In the genomic region with DNA sequence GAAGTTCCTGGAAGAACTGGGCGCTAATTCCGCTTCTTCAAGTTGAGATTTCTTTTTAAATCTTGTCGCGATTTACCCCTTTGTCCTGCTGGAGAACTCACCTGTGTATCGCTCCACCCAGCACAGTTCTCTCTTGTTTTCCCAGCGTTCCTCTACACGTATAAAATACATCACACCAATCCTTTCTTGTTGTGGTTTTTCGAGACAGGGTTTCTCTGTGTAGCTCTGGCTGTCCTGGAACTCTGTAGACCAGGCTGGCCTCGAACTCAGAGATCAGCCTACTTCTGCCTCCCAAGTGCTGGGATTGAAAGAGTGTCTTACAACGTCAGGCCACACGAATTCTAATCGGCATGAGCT, we compare ENCODE assay signal across 8 mouse cellular contexts. TPM values are rescaled to one million over a fixed set of nuclear protein-coding genes. Genes with fewer than 3 reads are reported as not detected.
A peak's percentile ranks its signal among the peaks of the same experiment; 100 is the strongest.
DNase-seq lines count a peak whose midpoint lies in the region; ATAC-seq and TF ChIP-seq lines count a peak whose summit lies in the region.

No protein-coding gene starts in this region.

- peak overlapping the region; percentile 69 for H3K9ac ChIP-seq in limb, embryonic 11.5 days (ENCODE audit: low read length)

- peak overlapping the region; percentile 100 for H3K4me3 ChIP-seq in megakaryocyte, embryonic 14.5 days (replicated peaks)
- H3K4me3 ChIP-seq in forebrain, embryonic 10.5 days, result peak overlapping the region; percentile 74
- peak overlapping the region; percentile 86 for H3K4me3 ChIP-seq in limb, embryonic 11.5 days (ENCODE audit: low read depth, low read length)
- peak overlapping the region; percentile 78 for H3K4me3 ChIP-seq in olfactory bulb, adult 2 months (ENCODE audit: insufficient read depth, low read depth, low read length)

- H3K27ac ChIP-seq in forebrain, embryonic 10.5 days, result peak overlapping the region; percentile 89
- 0 out of 2 replicates have a peak overlapping the region, but pooled peaks have one; percentile 39 for H3K27ac ChIP-seq in limb, embryonic 11.5 days (replicated peaks; ENCODE audit: low read depth, low read length)
- peak overlapping the region; percentile 64 for H3K27ac ChIP-seq in olfactory bulb, adult 2 months (ENCODE audit: insufficient read depth, low read depth, low read length)

- no peak for ATAC-seq in megakaryocyte, adult 5-6 weeks (ENCODE audit: poor library complexity, severe bottlenecking)
- ATAC-seq in limb, embryonic 11.5 days (ENCODE audit: insufficient number of reproducible peaks, low FRiP score, low TSS enrichment, low read depth), result no peak

- H3K27me3 ChIP-seq in megakaryocyte, embryonic 14.5 days (replicated peaks), result no peaks in the 10 kb centered on the region
- no peaks in the 10 kb centered on the region for H3K27me3 ChIP-seq in forebrain, embryonic 10.5 days (ENCODE audit: poor library complexity, severe bottlenecking)
- no peaks in the 10 kb centered on the region for H3K27me3 ChIP-seq in limb, embryonic 11.5 days (ENCODE audit: control insufficient read depth, insufficient read depth, low read length)

- H3K4me1 ChIP-seq in megakaryocyte, embryonic 14.5 days, result peaks cover 20% of the 10 kb centered on the region
- peaks cover 17% of the 10 kb centered on the region for H3K4me1 ChIP-seq in forebrain, embryonic 10.5 days
- H3K4me1 ChIP-seq in limb, embryonic 11.5 days (ENCODE audit: control insufficient read depth, insufficient read depth, low read length), result no peaks in the 10 kb centered on the region
- 0 out of 2 replicates have a peak, but pooled peaks cover 3% of the 10 kb centered on the region for H3K4me1 ChIP-seq in olfactory bulb, adult 2 months (ENCODE audit: control insufficient read depth, insufficient read depth, low read length)

- H3K9me3 ChIP-seq in megakaryocyte, embryonic 14.5 days, result no peaks in the 10 kb centered on the region
- H3K9me3 ChIP-seq in forebrain, embryonic 10.5 days, result no peaks in the 10 kb centered on the region
- no peaks in the 10 kb centered on the region for H3K9me3 ChIP-seq in limb, embryonic 11.5 days (ENCODE audit: control insufficient read depth, low read length)

- H3K4me2 ChIP-seq in limb, embryonic 11.5 days (ENCODE audit: low read depth, severe bottlenecking), result peak overlapping the region; percentile 74

- 36% methylated on average over 12 of the region's 12 CpGs for WGBS in forebrain, embryonic 10.5 days
- WGBS in limb, embryonic 11.5 days, result 38% methylated on average over 12 of the region's 12 CpGs
- WGBS in olfactory bulb, adult 2 months, result 26% methylated on average over 12 of the region's 12 CpGs

- no peak for DNase-seq in forebrain, embryonic 10.5 days (ENCODE audit: extremely low spot score, low spot score)
- DNase-seq in limb, embryonic 11.5 days (ENCODE audit: low spot score), result no peak
- DNase-seq in spleen, postnatal 14 days (ENCODE audit: low spot score in 2 of 2), result no peak
- no peak for DNase-seq in cerebellum, adult 8-10 months
- DNase-seq in urinary bladder, adult 2 months (ENCODE audit: low spot score), result no peak

- no peak; the same call in 1 of the 2 replicates for TF ChIP-seq POLR2A in olfactory bulb, adult 2 months (IDR thresholded peaks at IDR 0.05; ENCODE audit: insufficient read depth, low read depth, low read length)

- peaks cover 47% of the 10 kb centered on the region for H3K36me3 ChIP-seq in megakaryocyte, embryonic 14.5 days (replicated peaks; ENCODE audit: low read length)
- peaks cover 34% of the 10 kb centered on the region for H3K36me3 ChIP-seq in forebrain, embryonic 10.5 days (replicated peaks)
- H3K36me3 ChIP-seq in limb, embryonic 11.5 days (ENCODE audit: control insufficient read depth, insufficient read depth, low read length), result peaks cover 10% of the 10 kb centered on the region

- no peak for TF ChIP-seq CTCF in olfactory bulb, adult 2 months (IDR thresholded peaks at IDR 0.05; ENCODE audit: insufficient read depth, low read depth, low read length)

RNA-seq across cellular contexts. Expression of gene Snrnp27, which starts 0.3 kb away (rescaled TPM):
- polyA plus RNA-seq in megakaryocyte, embryonic 14.5 days (2012; ENCODE audit: insufficient read depth, low replicate concordance), result 56.3 and 375 TPM in 2 replicates
- 81.4 and 81.9 TPM in 2 replicates for total RNA-seq in megakaryocyte, adult 5-6 weeks (2015)
- 100 and 101 TPM in 2 replicates for total RNA-seq in megakaryocyte, adult 5-6 weeks (2017)
- 125 and 136 TPM in 2 replicates for polyA plus RNA-seq in forebrain, embryonic 10.5 days (2016; fragmentation: Nextera tagmentation; extraction: Ambion mirVana)
- polyA plus RNA-seq in limb, embryonic 11.5 days (2014; fragmentation: Nextera tagmentation; extraction: Ambion mirVana), result 152 and 154 TPM in 2 replicates
- polyA plus RNA-seq in olfactory bulb, adult 2 months (2012; ENCODE audit: insufficient read depth, insufficient read length, low replicate concordance, missing spikeins), result not detected in 2 replicates
- 60.5 and 65.3 TPM in 2 replicates for polyA plus RNA-seq in urinary bladder, adult 2 months (2012; rRNA removed)

RNA-seq across cellular contexts. Expression of gene Mxd1, which starts 15.7 kb away (rescaled TPM):
- 45.0 and 47.5 TPM in 2 replicates for polyA plus RNA-seq in megakaryocyte, embryonic 14.5 days (2012; ENCODE audit: insufficient read depth, low replicate concordance)
- total RNA-seq in megakaryocyte, adult 5-6 weeks (2015), result 70.4 and 76.0 TPM in 2 replicates
- 87.1 and 120 TPM in 2 replicates for total RNA-seq in megakaryocyte, adult 5-6 weeks (2017)
- polyA plus RNA-seq in forebrain, embryonic 10.5 days (2016; fragmentation: Nextera tagmentation; extraction: Ambion mirVana), result 8.2 and 8.3 TPM in 2 replicates
- polyA plus RNA-seq in limb, embryonic 11.5 days (2014; fragmentation: Nextera tagmentation; extraction: Ambion mirVana), result 12.8 and 13.4 TPM in 2 replicates
- not detected in 2 replicates for polyA plus RNA-seq in olfactory bulb, adult 2 months (2012; ENCODE audit: insufficient read depth, insufficient read length, low replicate concordance, missing spikeins)
- 9.0 and 10.1 TPM in 2 replicates for polyA plus RNA-seq in urinary bladder, adult 2 months (2012; rRNA removed)

RNA-seq across cellular contexts. Expression of gene Gmcl1, which starts 48.5 kb away (rescaled TPM):
- polyA plus RNA-seq in megakaryocyte, embryonic 14.5 days (2012; ENCODE audit: insufficient read depth, low replicate concordance), result 4.3 and 7.1 TPM in 2 replicates
- 26.7 and 26.8 TPM in 2 replicates for total RNA-seq in megakaryocyte, adult 5-6 weeks (2015)
- 16.9 and 23.4 TPM in 2 replicates for total RNA-seq in megakaryocyte, adult 5-6 weeks (2017)
- 28.1 and 29.5 TPM in 2 replicates for polyA plus RNA-seq in forebrain, embryonic 10.5 days (2016; fragmentation: Nextera tagmentation; extraction: Ambion mirVana)
- 43.0 and 49.4 TPM in 2 replicates for polyA plus RNA-seq in limb, embryonic 11.5 days (2014; fragmentation: Nextera tagmentation; extraction: Ambion mirVana)
- polyA plus RNA-seq in olfactory bulb, adult 2 months (2012; ENCODE audit: insufficient read depth, insufficient read length, low replicate concordance, missing spikeins), result not detected in 2 replicates
- polyA plus RNA-seq in urinary bladder, adult 2 months (2012; rRNA removed), result 16.5 TPM in 2 replicates

RNA-seq across cellular contexts. Expression of gene Asprv1, which starts 56.7 kb away (rescaled TPM):
- polyA plus RNA-seq in megakaryocyte, embryonic 14.5 days (2012; ENCODE audit: insufficient read depth, low replicate concordance), result 0.64 TPM in 1 of 2 replicates, not detected in the other
- total RNA-seq in megakaryocyte, adult 5-6 weeks (2015), result 13.5 and 16.8 TPM in 2 replicates
- 12.1 and 19.1 TPM in 2 replicates for total RNA-seq in megakaryocyte, adult 5-6 weeks (2017)
- 0.16 and 0.32 TPM in 2 replicates for polyA plus RNA-seq in forebrain, embryonic 10.5 days (2016; fragmentation: Nextera tagmentation; extraction: Ambion mirVana)
- polyA plus RNA-seq in limb, embryonic 11.5 days (2014; fragmentation: Nextera tagmentation; extraction: Ambion mirVana), result 0.99 and 1.3 TPM in 2 replicates
- not detected in 2 replicates for polyA plus RNA-seq in olfactory bulb, adult 2 months (2012; ENCODE audit: insufficient read depth, insufficient read length, low replicate concordance, missing spikeins)
- polyA plus RNA-seq in urinary bladder, adult 2 months (2012; rRNA removed), result 0.39 and 0.56 TPM in 2 replicates

Comparison
In these comparisons a context has a peak if more than half of its experiments do, and no peak if none do; other contexts are left out.
1. H3K27ac ChIP-seq: peak in every context shown above with its lines; median percentile 89 in forebrain, embryonic 10.5 days; 64 in olfactory bulb, adult 2 months; 39 in limb, embryonic 11.5 days.